Mouse (Mus musculus) lung, embryonic 15.5 days (tissue): ENCODE results near the gene Serpinb9b. TPM values are rescaled to one million over a fixed set of nuclear protein-coding genes. Genes with fewer than 3 reads are reported as not detected.

ENCODE experiments used
- ATAC-seq: fragments of 200-750 bp; cut with Nextera tagmentation; 2 replicates; pipeline ENCODE4 v1.8.0; 2017; ENCODE audit warnings: moderate number of reproducible peaks, borderline replicate concordance; ENCODE audit not compliant: low FRiP score, low TSS enrichment; ENCODE audit errors: extremely low read depth
- H3K27ac ChIP-seq: fragments of 300-500 bp; sonication (generic); 2 replicates; pipeline ENCODE4 v1.5.1; 2015; ENCODE audit warnings: moderate library complexity, mild to moderate bottlenecking, inconsistent platforms
- H3K27me3 ChIP-seq: fragments of 300-500 bp; sonication (generic); 2 replicates; pipeline ENCODE4 v1.6.1; 2015; ENCODE audit warnings: inconsistent platforms
- H3K36me3 ChIP-seq: fragments of 300-500 bp; sonication (generic); 2 replicates; pipeline ENCODE4 v1.6.1; 2015; ENCODE audit warnings: inconsistent platforms
- H3K4me1 ChIP-seq: fragments of 300-500 bp; sonication (generic); 2 replicates; pipeline ENCODE4 v1.6.1; 2015; ENCODE audit warnings: inconsistent platforms
- H3K4me2 ChIP-seq: fragments of 300-500 bp; sonication (generic); 2 replicates; pipeline ENCODE4 v1.6.1; 2015; ENCODE audit warnings: inconsistent platforms, mild to moderate bottlenecking, moderate library complexity
- H3K4me3 ChIP-seq: fragments of 300-500 bp; sonication (generic); 2 replicates; pipeline ENCODE4 v1.5.1; 2015; ENCODE audit warnings: mild to moderate bottlenecking, inconsistent platforms
- H3K9ac ChIP-seq: fragments of 300-500 bp; sonication (generic); 2 replicates; pipeline ENCODE4 v1.6.1; 2015; ENCODE audit warnings: inconsistent platforms
- H3K9me3 ChIP-seq: fragments of 300-500 bp; sonication (generic); 2 replicates; pipeline ENCODE4 v1.6.1; 2016; ENCODE audit warnings: inconsistent platforms
- WGBS: fragments of 180-500 bp; shearing (Covaris S2); methylation state at CpG from one replicate; pipeline ENCODE4 v1.1.7; 2015; 5-methylcytosine and 5-hydroxymethylcytosine counted together
- polyA plus RNA-seq: library from polyadenylated mRNA; unstranded; fragments of >200 nt; fragmentation: Nextera tagmentation; extraction: Ambion mirVana; gene quantifications from 2 replicates; pipeline ENCODE4 v1.2.1, GENCODE M21; 2015

Serpinb9b gene
- 0.15 and 0.19 TPM in 2 replicates for polyA plus RNA-seq

- H3K36me3 ChIP-seq: no peaks in the 10 kb centered on the region
- no peaks in the 10 kb centered on the region for H3K27me3 ChIP-seq
- 67% methylated on average over 2 of the region's 2 CpGs for WGBS
- no peak for ATAC-seq
- no peak within 1 kb of the TSS for H3K4me3 ChIP-seq
- no peaks in the 10 kb centered on the region for H3K9me3 ChIP-seq
- no peak within 1 kb of the TSS for H3K9ac ChIP-seq
- H3K4me1 ChIP-seq: 0 out of 2 replicates have a peak, but pooled peaks cover 5% of the 10 kb centered on the region
- no peak within 1 kb of the TSS for H3K4me2 ChIP-seq
- H3K27ac ChIP-seq: no peak within 1 kb of the TSS
Measured at GRCm38 (mm10) chr13:33027244-33027643, at the start of gene Serpinb9b. Serpinb9b (plus strand) TSS chr13:33027416.

GRCm38 (mm10) chr13:32982556-32983042 is 44.6 kb upstream of the Serpinb9b start:
- Histone ChIP-seq H3K9ac (no peak overlapping the region), H3K4me1 (no peaks in the 10 kb centered on the region), H3K27me3 (no peaks in the 10 kb centered on the region), H3K36me3 (peaks cover 6% of the 10 kb centered on the region; the same call in 1 of the 2 replicates), H3K9me3 (no peaks in the 10 kb centered on the region), H3K27ac (no peak overlapping the region), H3K4me3 (no peak overlapping the region), H3K4me2 (no peak overlapping the region)
- no peak for ATAC-seq
- WGBS: 80% methylated on average over 4 of the region's 4 CpGs

GRCm38 (mm10) chr13:32986256-32986655 is 41.0 kb upstream of the Serpinb9b start:
- Histone ChIP-seq H3K4me1 (no peaks in the 10 kb centered on the region), H3K4me2 (no peak overlapping the region), H3K9ac (no peak overlapping the region), H3K27me3 (no peaks in the 10 kb centered on the region), H3K4me3 (no peak overlapping the region), H3K36me3 (no peaks in the 10 kb centered on the region), H3K27ac (no peak overlapping the region), H3K9me3 (no peaks in the 10 kb centered on the region)
- ATAC-seq: no peak

- Histone ChIP-seq H3K4me3 (no peak overlapping the region), H3K9ac (no peak overlapping the region), H3K27ac (peak overlapping the region; percentile 44; the same call in 1 of the 2 replicates), H3K9me3 (no peaks in the 10 kb centered on the region), H3K36me3 (no peaks in the 10 kb centered on the region), H3K4me2 (no peak overlapping the region), H3K4me1 (peaks cover 6% of the 10 kb centered on the region; the same call in 1 of the 2 replicates), H3K27me3 (no peaks in the 10 kb centered on the region)
- peak; percentile 78; the same call in 1 of the 2 replicates for ATAC-seq
- WGBS: 44% methylated on average over 10 of the region's 10 CpGs
Measured at GRCm38 (mm10) chr13:32993152-32993893, 33.9 kb upstream of the Serpinb9b start.

DNA sequence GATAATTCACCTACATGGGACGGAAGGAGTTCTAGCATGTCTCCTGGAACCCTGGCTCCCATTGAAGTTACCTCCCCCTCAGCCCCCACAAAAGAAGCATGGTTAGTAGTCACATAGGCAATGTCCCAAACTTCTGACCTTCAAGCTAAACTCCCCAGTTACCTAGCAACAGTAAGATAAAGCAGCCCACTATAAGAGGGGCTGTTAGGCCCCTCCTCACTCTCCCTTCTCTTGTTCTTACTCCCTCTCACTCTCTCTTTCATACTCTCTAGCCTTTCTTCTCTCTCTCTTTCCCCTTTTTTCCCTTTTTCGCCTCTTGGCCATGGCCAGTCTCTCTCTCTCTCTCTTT is 33.3 kb upstream of the Serpinb9b start:
- Histone ChIP-seq H3K4me3 (no peak overlapping the region), H3K27ac (peak overlapping the region; percentile 44; the same call in 1 of the 2 replicates), H3K4me1 (peaks cover 6% of the 10 kb centered on the region; the same call in 1 of the 2 replicates), H3K27me3 (no peaks in the 10 kb centered on the region), H3K36me3 (no peaks in the 10 kb centered on the region), H3K9ac (no peak overlapping the region), H3K4me2 (no peak overlapping the region), H3K9me3 (no peaks in the 10 kb centered on the region)
- peak; percentile 5; the same call in 1 of the 2 replicates for ATAC-seq
- 71% methylated on average over 2 of the region's 2 CpGs for WGBS

DNA sequence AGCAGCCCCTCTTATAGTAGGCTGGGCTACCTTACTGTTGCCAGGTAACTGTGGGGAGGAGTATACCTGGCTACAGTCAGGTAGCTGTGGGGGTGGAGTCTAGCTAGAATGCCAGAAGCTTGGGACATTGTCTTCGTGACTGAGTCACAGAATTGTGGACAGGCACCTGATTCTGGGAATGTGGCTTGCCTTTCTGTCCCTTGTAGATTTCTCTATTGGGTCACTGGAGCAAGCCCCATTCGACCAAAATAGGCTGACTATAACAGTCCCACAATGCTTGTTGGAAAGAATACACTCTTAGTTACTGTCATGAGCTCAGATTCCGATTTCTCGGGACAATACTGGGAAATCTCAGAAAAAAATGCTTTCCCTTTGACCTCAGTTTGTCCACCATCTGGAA is 32.2 kb upstream of the Serpinb9b start:
- Histone ChIP-seq H3K27me3 (no peaks in the 10 kb centered on the region), H3K4me3 (no peak overlapping the region), H3K27ac (no peak overlapping the region), H3K9me3 (no peaks in the 10 kb centered on the region), H3K4me1 (peaks cover 6% of the 10 kb centered on the region; the same call in 1 of the 2 replicates), H3K36me3 (no peaks in the 10 kb centered on the region), H3K4me2 (no peak overlapping the region), H3K9ac (no peak overlapping the region)
- no peak for ATAC-seq
- 59% methylated on average over 4 of the region's 4 CpGs for WGBS

DNA sequence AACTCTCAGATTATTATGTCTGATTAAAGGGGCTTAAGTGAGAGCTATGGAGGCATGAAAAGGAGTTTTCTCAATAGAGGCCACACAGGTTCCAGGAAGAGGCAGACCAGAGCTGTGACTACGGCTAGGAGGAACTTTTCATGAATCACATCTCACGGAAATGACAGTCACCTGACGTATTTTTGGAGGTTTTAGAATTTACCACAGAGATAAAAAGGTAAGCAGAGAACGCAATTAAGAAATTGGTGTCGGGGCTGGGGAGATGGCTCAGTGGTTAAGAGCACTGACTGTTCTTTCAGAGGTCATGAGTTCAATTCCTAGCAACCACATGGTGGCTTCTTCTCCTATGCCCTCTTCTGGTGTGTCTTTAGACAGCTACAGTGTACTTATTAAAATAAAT is 25.9 kb upstream of the Serpinb9b start:
- no peak overlapping the region for H3K27ac ChIP-seq
- H3K9me3 ChIP-seq: no peaks in the 10 kb centered on the region
- no peaks in the 10 kb centered on the region for H3K36me3 ChIP-seq
- peaks cover 26% of the 10 kb centered on the region for H3K4me1 ChIP-seq
- no peak overlapping the region for H3K4me2 ChIP-seq
- H3K4me3 ChIP-seq: no peak overlapping the region
- 88% methylated on average over 5 of the region's 5 CpGs for WGBS
- no peaks in the 10 kb centered on the region for H3K27me3 ChIP-seq
- ATAC-seq: no peak
- no peak overlapping the region for H3K9ac ChIP-seq

- ATAC-seq: no peak
- Histone ChIP-seq H3K4me3 (peak within 1 kb of the TSS; percentile 41), H3K27ac (peak within 1 kb of the TSS; percentile 95), H3K36me3 (no peaks in the 10 kb centered on the region), H3K9me3 (no peaks in the 10 kb centered on the region), H3K4me2 (peak within 1 kb of the TSS; percentile 63), H3K4me1 (peaks cover 26% of the 10 kb centered on the region), H3K9ac (peak within 1 kb of the TSS; percentile 42; the same call in 1 of the 2 replicates), H3K27me3 (no peaks in the 10 kb centered on the region)
- WGBS: 88% methylated on average over 3 of the region's 3 CpGs
Measured at GRCm38 (mm10) chr13:33002950-33003349, 24.3 kb upstream of the Serpinb9b start, which contains the start of gene Serpinb9. Serpinb9 (plus strand) TSS chr13:33003250.

DNA sequence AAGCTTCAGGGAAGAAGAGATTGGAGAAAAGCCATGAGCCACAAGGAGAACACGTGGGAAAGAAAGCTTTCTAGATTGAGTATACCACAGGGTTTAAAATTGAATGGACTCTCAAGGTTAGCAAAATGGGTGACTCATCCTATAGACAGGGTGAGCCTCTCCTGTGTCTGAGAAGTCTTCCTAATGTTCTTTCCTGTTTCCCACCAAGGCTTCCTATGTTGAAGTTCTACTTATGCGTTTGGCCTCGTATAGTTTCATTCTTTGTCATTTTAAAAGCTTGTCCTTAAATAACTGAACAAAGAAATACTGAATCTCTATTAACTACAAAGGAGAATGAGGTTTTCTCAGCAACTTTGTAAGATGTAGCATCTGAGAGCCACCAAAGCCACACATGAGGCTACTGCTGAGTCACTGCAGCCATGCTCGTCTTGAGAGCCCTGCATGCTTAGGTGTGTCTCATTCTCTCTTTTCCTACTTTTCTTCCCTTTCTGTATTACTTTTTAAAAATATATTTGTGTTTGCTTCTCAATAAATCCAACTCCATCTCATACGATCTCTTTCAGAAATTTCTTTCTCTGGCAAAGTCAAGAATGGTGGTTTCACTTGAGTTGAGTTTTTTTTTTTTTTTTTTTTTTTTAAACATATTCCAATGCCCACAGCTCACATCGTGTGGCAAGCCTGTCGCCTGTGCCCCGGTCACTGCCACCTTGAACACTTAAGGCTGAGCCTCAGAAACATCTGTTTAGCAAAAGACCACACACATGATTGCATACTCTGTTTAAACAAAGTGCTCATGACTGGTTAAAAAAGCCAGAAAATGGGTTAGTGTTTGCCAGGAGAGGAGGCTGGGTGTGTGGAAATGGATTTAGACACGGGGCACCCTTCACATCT is 23.4 kb upstream of the Serpinb9b start:
- ATAC-seq: peak; percentile 44; the same call in 1 of the 2 replicates
- 41% methylated on average over 9 of the region's 9 CpGs for WGBS
- H3K9ac ChIP-seq: peak overlapping the region; percentile 42
- peak overlapping the region; percentile 41 for H3K4me3 ChIP-seq
- H3K27ac ChIP-seq: peak overlapping the region; percentile 95
- peaks cover 3% of the 10 kb centered on the region; the same call in 1 of the 2 replicates for H3K36me3 ChIP-seq
- H3K27me3 ChIP-seq: no peaks in the 10 kb centered on the region
- peaks cover 26% of the 10 kb centered on the region for H3K4me1 ChIP-seq
- peak overlapping the region; percentile 63 for H3K4me2 ChIP-seq
- H3K9me3 ChIP-seq: no peaks in the 10 kb centered on the region

- Histone ChIP-seq H3K36me3 (peaks cover 6% of the 10 kb centered on the region; the same call in 1 of the 2 replicates), H3K27ac (peak overlapping the region; percentile 95), H3K9me3 (no peaks in the 10 kb centered on the region), H3K27me3 (no peaks in the 10 kb centered on the region), H3K4me3 (peak overlapping the region; percentile 41), H3K9ac (peak overlapping the region; percentile 42), H3K4me2 (peak overlapping the region; percentile 63), H3K4me1 (peaks cover 26% of the 10 kb centered on the region)
- peak; percentile 95 for ATAC-seq
- WGBS: 8% methylated on average over 12 of the region's 12 CpGs
Measured at GRCm38 (mm10) chr13:33004414-33005105, 22.7 kb upstream of the Serpinb9b start.

- Histone ChIP-seq H3K9ac (no peak overlapping the region), H3K4me3 (peak overlapping the region; percentile 41), H3K4me2 (peak overlapping the region; percentile 63), H3K9me3 (no peaks in the 10 kb centered on the region), H3K27me3 (no peaks in the 10 kb centered on the region), H3K36me3 (peaks cover 13% of the 10 kb centered on the region), H3K4me1 (peaks cover 26% of the 10 kb centered on the region), H3K27ac (peak overlapping the region; percentile 95; the same call in 1 of the 2 replicates)
- no peak for ATAC-seq
- 64% methylated on average over 2 of the region's 2 CpGs for WGBS
Measured at GRCm38 (mm10) chr13:33005501-33006075, 21.6 kb upstream of the Serpinb9b start.
